Mouse (Mus musculus): ENCODE data around the gene Tcerg1l. TPM values are rescaled to one million over a fixed set of nuclear protein-coding genes. Genes with fewer than 3 reads are reported as not detected.

Gene Tcerg1l
- total and polyA plus RNA-seq, 3 experiments = 0.13 to 0.81 (median 0.40) TPM

GRCm38 (mm10) chr7:138222951-138223350, 174.6 kb downstream of the Tcerg1l start:
- no peak overlapping the region for H3K9ac ChIP-seq (ENCODE audit: insufficient read depth, low read depth)
- H3K4me1 ChIP-seq (ENCODE audit: control insufficient read depth in 1 of 2, insufficient read depth in 2 of 2) = no peaks in the 10 kb centered on the region
- peaks cover 80% of the 10 kb centered on the region for H3K27me3 ChIP-seq (replicated peaks)
- no peak overlapping the region for H3K4me3 ChIP-seq (replicated peaks in 1 of 3; ENCODE audit: low read depth in 2 of 3, low read length in 2 of 3, poor library complexity in 1 of 3)
- H3K27ac ChIP-seq (ENCODE audit: insufficient read depth, low read depth) = no peak overlapping the region
- dilution Hi-C loops (cut with MboI; ENCODE audit: extremely low pct_ligation_motif_present, extremely low pct_unique_long_range_greater_than_20kb, low sequenced_read_pairs) (no loop called here), in situ Hi-C loops (cut with MboI; ENCODE audit: low pct_ligation_motif_present, low pct_unique_long_range_greater_than_20kb, low sequenced_read_pairs) (no loop called here)
- no peak for DNase-seq (ENCODE audit: extremely low read depth)
- TF ChIP-seq RCOR1 (conservative IDR thresholded peaks at IDR 0.05; ENCODE audit: low read depth, low read length) (no peak), MAX (IDR thresholded peaks at IDR 0.05; ENCODE audit: low read length) (no peak), ETS1 (conservative IDR thresholded peaks at IDR 0.05; ENCODE audit: low read depth, low read length) (no peak), ZMIZ1 (IDR thresholded peaks at IDR 0.05; ENCODE audit: low read depth, low read length) (no peak), UBTF (IDR thresholded peaks at IDR 0.05; ENCODE audit: low read depth, low read length) (no peak), IRF4 (IDR thresholded peaks at IDR 0.05; ENCODE audit: low read depth, low read length) (no peak), E2F4 (IDR thresholded peaks at IDR 0.05; ENCODE audit: insufficient replicate concordance, low read depth, low read length) (no peak), ZC3H11A (IDR thresholded peaks at IDR 0.05; ENCODE audit: low read depth, low read length) (no peak), MYC (IDR thresholded peaks at IDR 0.05; ENCODE audit: low read depth, low read length) (no peak), POLR2AphosphoS2 (IDR thresholded peaks at IDR 0.05; ENCODE audit: low read depth, low read length) (no peak), RAD21 (IDR thresholded peaks at IDR 0.05; ENCODE audit: low read depth, low read length) (no peak), USF2 (conservative IDR thresholded peaks at IDR 0.05; ENCODE audit: low read depth, low read length) (no peak), CTCF (conservative IDR thresholded peaks at IDR 0.05 in 1 of 2, IDR thresholded peaks at IDR 0.05 in 1 of 2; ENCODE audit: low read depth in 2 of 2, low read length in 2 of 2) (no peak), POLR2A (IDR thresholded peaks at IDR 0.05; ENCODE audit: low read depth, low read length) (no peak)
- no peaks in the 10 kb centered on the region for H3K36me3 ChIP-seq (replicated peaks in 1 of 2; ENCODE audit: control insufficient read depth in 1 of 2, insufficient read depth in 1 of 2, low read length in 1 of 2)
- no peaks in the 10 kb centered on the region for H3K9me3 ChIP-seq (replicated peaks; ENCODE audit: low read length)
- H3K79me2 ChIP-seq (replicated peaks; ENCODE audit: control insufficient read depth, extremely low read depth, insufficient read depth, poor library complexity, severe bottlenecking) = no peaks in the 10 kb centered on the region
- H3K4me2 ChIP-seq (ENCODE audit: insufficient read depth, low read depth, poor library complexity, severe bottlenecking) = no peak overlapping the region

DNA sequence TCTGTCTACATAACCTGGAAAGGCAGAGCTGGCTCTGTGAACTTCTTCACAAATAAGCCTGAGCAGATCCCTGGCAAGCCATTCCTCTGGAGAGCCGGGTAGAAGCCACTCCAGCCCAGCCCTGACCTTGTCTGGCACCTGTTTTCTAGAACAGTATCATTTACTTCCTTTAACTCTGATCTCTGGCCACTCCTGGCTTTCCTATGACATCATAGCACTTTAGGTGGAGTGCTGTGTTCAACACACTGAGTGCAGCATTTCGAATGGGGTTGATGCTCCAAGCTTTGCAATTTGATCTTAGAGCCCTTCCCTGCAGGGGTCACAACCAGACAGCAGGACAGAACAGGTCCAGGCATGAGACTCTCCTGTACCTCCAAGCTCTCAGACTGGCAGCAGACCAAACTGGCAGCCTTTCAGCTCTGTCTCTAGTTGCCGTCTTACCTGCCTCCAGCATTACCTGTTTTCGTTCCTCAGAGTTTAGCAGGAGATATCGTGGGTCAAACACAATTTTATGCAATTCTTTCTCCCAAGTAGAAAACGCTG, 179.9 kb downstream of the Tcerg1l start:
- Histone ChIP-seq H3K4me1 (ENCODE audit: control insufficient read depth in 1 of 2, insufficient read depth in 2 of 2) (no peaks in the 10 kb centered on the region), H3K9ac (ENCODE audit: insufficient read depth, low read depth) (no peak overlapping the region), H3K27ac (ENCODE audit: insufficient read depth, low read depth) (no peak overlapping the region), H3K27me3 (replicated peaks) (peaks cover 86% of the 10 kb centered on the region), H3K4me2 (ENCODE audit: insufficient read depth, low read depth, poor library complexity, severe bottlenecking) (no peak overlapping the region), H3K9me3 (replicated peaks; ENCODE audit: low read length) (no peaks in the 10 kb centered on the region), H3K4me3 (replicated peaks in 1 of 3; ENCODE audit: low read depth in 2 of 3, low read length in 2 of 3, poor library complexity in 1 of 3) (no peak overlapping the region), H3K79me2 (replicated peaks; ENCODE audit: control insufficient read depth, extremely low read depth, insufficient read depth, poor library complexity, severe bottlenecking) (no peaks in the 10 kb centered on the region), H3K36me3 (replicated peaks in 1 of 2; ENCODE audit: control insufficient read depth in 1 of 2, insufficient read depth in 1 of 2, low read length in 1 of 2) (no peaks in the 10 kb centered on the region)
- TF ChIP-seq NRF1 (IDR thresholded peaks at IDR 0.05; ENCODE audit: low read depth, low read length) = no peak
- no peak for TF ChIP-seq ETS1 (conservative IDR thresholded peaks at IDR 0.05; ENCODE audit: low read depth, low read length)
- TF ChIP-seq ELF1 (IDR thresholded peaks at IDR 0.05; ENCODE audit: low read depth, low read length) = no peak
- TF ChIP-seq ZMIZ1 (IDR thresholded peaks at IDR 0.05; ENCODE audit: low read depth, low read length) = no peak
- DNase-seq (ENCODE audit: extremely low read depth) = no peak
- in situ Hi-C loops (cut with MboI; ENCODE audit: low pct_ligation_motif_present, low pct_unique_long_range_greater_than_20kb, low sequenced_read_pairs) (no loop called here), dilution Hi-C loops (cut with MboI; ENCODE audit: extremely low pct_ligation_motif_present, extremely low pct_unique_long_range_greater_than_20kb, low sequenced_read_pairs) (no loop called here)

All from CH12.LX (cell line).